Mouse (Mus musculus): ENCODE data around the gene Kif26a. TPM values are rescaled to one million over a fixed set of nuclear protein-coding genes. Genes with fewer than 3 reads are reported as not detected.
A peak's percentile ranks its signal among the peaks of the same experiment; 100 is the strongest.

Gene Kif26a
- polyA plus RNA-seq, 1 experiment, result not detected

DNA sequence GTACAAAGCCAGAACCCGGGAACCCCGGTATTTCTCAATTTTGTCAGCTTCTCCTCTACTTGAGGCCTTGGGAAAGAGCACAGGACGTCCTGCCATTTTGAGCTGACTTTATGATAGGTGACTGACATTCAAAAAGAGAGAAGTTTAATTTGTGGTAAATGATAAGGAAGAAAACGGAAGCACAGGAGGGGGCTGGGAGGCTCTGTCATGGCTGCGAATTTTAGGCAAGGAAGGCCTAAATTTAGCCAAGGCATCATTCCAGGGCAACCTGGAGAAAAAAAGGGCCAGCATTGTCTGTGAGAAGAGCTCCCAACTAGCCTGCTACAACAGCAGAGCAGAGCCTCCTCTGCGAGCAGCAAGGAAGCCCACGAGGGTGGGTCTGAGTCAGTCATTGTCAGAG, 5.3 kb upstream of the Kif26a start:
- TF ChIP-seq CTCF (IDR thresholded peaks at IDR 0.05; ENCODE audit: control insufficient read depth, insufficient read depth, low read length) (no peak), POLR2A (IDR thresholded peaks at IDR 0.05; ENCODE audit: borderline replicate concordance, control insufficient read depth, low read depth, low read length) (no peak)
- no peaks in the 10 kb centered on the region for H3K4me1 ChIP-seq (ENCODE audit: control insufficient read depth, insufficient read depth, low read length)
- WGBS, result 14% methylated on average over 7 of the region's 7 CpGs

DNA sequence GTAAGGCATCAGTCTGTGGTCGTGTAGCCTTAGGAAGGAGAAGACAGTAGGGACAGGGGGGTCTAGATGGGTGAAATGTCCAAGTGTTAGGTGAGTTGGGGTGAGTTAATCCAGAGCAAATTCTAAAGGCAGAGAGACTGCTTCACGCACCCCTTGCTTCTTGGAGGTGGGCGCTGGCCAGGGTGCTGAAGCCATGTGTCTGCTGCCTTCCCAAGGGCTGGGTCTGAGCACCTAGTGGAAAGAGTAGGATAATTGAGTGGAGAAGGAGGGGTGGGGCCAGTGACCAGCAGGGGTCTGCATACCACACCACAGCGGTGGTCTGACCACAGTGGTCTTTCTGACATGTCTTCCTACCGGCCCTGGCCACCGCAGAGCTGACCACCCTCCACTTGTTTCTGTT, 4.7 kb upstream of the Kif26a start:
- no peak overlapping the region for H3K27ac ChIP-seq (ENCODE audit: control insufficient read depth, insufficient read depth, low read depth, low read length, poor library complexity)
- H3K4me1 ChIP-seq (ENCODE audit: control insufficient read depth, insufficient read depth, low read length), result no peaks in the 10 kb centered on the region
- 6% methylated on average over 6 of the region's 6 CpGs for WGBS

More for the DNA sequence above, 5.3 kb upstream of the Kif26a start:
- Histone ChIP-seq H3K4me3 (replicated peaks; ENCODE audit: control insufficient read depth, low read depth, low read length) (no peak overlapping the region), H3K27ac (ENCODE audit: control insufficient read depth, insufficient read depth, low read depth, low read length, poor library complexity) (no peak overlapping the region)

DNA sequence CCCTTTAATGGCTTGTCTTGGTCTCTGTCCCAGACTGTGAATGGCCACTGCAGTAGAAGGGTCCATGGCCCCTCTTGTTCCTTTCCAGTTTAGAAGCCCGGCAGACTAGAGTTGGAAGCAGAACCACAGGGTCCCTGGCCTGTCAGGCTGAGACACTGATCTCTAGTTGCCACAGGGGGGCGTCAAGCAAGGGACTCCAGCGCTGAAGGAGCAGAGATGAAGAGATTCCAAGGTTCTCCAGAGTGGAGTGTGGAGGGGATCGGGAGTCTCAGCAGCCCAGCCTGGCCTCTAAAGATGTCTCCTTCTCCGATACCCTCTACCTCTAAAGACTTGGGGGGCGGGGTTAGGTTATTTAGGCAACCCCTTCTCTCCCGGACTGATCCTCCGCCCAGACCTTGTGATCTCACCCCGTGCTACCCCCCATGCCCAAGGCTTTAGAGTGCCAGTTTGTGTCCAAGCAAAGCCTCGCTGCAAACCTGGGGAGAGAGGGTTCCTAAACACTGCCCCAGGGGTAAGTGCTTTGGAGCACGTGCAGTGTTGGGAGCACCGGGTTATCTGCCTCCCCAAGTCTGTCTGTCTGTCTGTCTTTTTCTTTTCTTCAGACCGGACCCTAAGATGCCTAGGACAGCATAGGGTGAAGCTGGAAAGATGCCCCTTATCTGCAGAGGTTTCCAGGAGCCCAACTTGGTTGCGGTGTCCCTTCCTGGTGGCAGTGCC, 2.7 kb upstream of the Kif26a start:
- TF ChIP-seq CTCF (IDR thresholded peaks at IDR 0.05; ENCODE audit: control insufficient read depth, insufficient read depth, low read length), result no peak
- Histone ChIP-seq H3K4me1 (ENCODE audit: control insufficient read depth, insufficient read depth, low read length) (no peaks in the 10 kb centered on the region), H3K27ac (ENCODE audit: control insufficient read depth, insufficient read depth, low read depth, low read length, poor library complexity) (no peak overlapping the region), H3K4me3 (replicated peaks; ENCODE audit: control insufficient read depth, low read depth, low read length) (no peak overlapping the region)
- 11% methylated on average over 14 of the region's 14 CpGs for WGBS

More for the DNA sequence above, 4.7 kb upstream of the Kif26a start:
- H3K4me3 ChIP-seq (replicated peaks; ENCODE audit: control insufficient read depth, low read depth, low read length), result no peak overlapping the region
- TF ChIP-seq CTCF (IDR thresholded peaks at IDR 0.05; ENCODE audit: control insufficient read depth, insufficient read depth, low read length) (no peak), POLR2A (IDR thresholded peaks at IDR 0.05; ENCODE audit: borderline replicate concordance, control insufficient read depth, low read depth, low read length) (no peak)

DNA sequence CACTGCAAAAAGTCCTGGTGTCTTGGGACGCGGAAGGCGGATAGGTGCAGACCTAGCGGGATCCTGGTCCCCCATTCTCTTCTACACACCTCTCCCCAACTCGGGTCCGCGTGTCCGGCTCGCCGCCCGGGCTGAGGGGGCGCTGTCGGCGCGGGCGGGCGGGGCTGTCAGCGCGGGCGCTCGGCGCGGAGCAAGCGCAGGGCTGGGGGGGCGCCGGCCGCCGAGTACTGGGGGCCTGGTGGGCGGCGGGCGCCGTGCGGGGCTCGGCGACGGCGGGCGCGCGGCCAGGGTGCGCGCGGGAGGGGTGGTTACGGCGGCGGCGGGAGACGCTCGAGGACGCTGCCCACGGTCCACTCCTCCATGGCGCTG, 2.2 kb upstream of the Kif26a start:
- H3K4me3 ChIP-seq (replicated peaks; ENCODE audit: control insufficient read depth, low read depth, low read length), result no peak overlapping the region
- under 1% methylated on average over 33 of the region's 52 CpGs for WGBS
- no peak overlapping the region for H3K27ac ChIP-seq (ENCODE audit: control insufficient read depth, insufficient read depth, low read depth, low read length, poor library complexity)
- no peaks in the 10 kb centered on the region for H3K4me1 ChIP-seq (ENCODE audit: control insufficient read depth, insufficient read depth, low read length)
- TF ChIP-seq POLR2A (IDR thresholded peaks at IDR 0.05; ENCODE audit: borderline replicate concordance, control insufficient read depth, low read depth, low read length) (no peak), CTCF (IDR thresholded peaks at IDR 0.05; ENCODE audit: control insufficient read depth, insufficient read depth, low read length) (no peak)

DNA sequence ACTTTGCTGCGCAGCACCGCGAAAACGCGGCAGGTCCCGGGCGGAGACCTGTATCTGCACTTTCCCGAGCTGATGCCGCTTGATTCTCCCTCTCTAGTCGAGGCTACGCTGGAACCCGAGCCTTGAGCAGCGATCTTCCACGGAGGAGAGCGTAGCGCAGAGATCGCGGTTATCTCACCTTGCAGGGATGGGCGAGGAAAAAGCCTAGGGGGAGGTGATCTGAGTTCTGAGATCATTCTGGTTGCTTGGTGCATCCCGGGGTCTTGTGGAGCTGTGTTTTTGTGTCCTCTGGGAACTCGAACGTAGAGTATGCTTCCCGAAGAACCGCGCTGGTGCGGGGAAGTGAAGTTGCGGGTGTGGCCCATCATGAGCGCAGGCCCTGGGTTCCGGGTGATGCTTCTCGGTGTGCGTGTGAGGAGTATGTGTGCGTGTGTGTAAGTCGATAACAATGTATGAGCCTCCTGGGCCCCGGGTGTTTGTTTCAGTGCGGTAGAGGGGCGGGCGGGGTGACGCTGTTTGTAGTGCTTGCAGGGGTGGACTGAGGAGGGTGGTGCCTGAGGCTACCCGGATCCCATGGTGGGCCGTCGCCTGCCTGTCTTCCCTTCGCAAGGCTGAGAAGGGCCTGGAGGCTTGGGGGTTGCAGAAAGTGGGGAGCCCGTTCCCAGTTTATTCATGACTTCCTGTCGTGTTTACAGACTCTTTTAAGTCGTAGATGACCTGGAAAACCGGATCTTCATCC, 1.5 kb upstream of the Kif26a start:
- no peak for TF ChIP-seq POLR2A (IDR thresholded peaks at IDR 0.05; ENCODE audit: borderline replicate concordance, control insufficient read depth, low read depth, low read length)
- no peak for TF ChIP-seq CTCF (IDR thresholded peaks at IDR 0.05; ENCODE audit: control insufficient read depth, insufficient read depth, low read length)
- Histone ChIP-seq H3K27ac (ENCODE audit: control insufficient read depth, insufficient read depth, low read depth, low read length, poor library complexity) (no peak overlapping the region), H3K4me1 (ENCODE audit: control insufficient read depth, insufficient read depth, low read length) (no peaks in the 10 kb centered on the region), H3K4me3 (replicated peaks; ENCODE audit: control insufficient read depth, low read depth, low read length) (no peak overlapping the region)
- 5% methylated on average over 46 of the region's 46 CpGs for WGBS

DNA sequence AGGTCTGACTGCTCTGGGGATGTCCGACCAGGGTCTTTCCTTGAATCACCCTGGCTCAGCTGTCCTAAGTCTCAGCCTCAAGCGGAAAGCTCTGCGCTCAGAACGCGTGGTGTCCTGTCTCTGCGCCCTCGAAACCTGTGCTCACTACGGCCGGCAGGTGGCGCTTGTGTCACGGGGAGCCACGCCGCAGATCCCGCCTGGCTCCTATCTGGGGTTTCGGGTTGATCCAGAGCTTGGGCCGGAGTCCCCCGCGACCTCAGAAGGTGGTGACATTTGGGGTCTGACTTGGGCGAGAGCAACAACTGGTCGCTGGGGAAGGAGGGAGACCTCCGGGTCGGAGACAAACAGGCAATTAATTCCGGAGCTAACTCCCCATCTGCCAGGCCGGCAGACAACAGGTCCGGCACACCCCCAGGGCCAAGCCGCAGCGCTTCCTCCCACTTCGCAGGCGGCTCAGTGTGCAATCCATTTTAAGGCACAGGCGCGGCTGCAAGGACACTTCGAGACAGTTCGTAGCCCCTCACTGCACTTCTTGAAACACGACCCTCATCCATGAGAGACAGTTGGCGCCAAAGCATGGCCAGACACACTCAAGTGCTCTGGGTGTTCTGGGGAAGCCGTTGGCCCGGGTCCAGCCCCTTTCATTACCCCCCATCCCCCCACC, 665 bp upstream of the Kif26a start:
- Histone ChIP-seq H3K4me3 (replicated peaks; ENCODE audit: control insufficient read depth, low read depth, low read length) (no peak overlapping the region), H3K27ac (ENCODE audit: control insufficient read depth, insufficient read depth, low read depth, low read length, poor library complexity) (no peak overlapping the region), H3K4me1 (ENCODE audit: control insufficient read depth, insufficient read depth, low read length) (no peaks in the 10 kb centered on the region)
- peak; percentile 83 for TF ChIP-seq CTCF (IDR thresholded peaks at IDR 0.05; ENCODE audit: control insufficient read depth, insufficient read depth, low read length)
- TF ChIP-seq POLR2A (IDR thresholded peaks at IDR 0.05; ENCODE audit: borderline replicate concordance, control insufficient read depth, low read depth, low read length), result no peak
- under 1% methylated on average over 37 of the region's 37 CpGs for WGBS

DNA sequence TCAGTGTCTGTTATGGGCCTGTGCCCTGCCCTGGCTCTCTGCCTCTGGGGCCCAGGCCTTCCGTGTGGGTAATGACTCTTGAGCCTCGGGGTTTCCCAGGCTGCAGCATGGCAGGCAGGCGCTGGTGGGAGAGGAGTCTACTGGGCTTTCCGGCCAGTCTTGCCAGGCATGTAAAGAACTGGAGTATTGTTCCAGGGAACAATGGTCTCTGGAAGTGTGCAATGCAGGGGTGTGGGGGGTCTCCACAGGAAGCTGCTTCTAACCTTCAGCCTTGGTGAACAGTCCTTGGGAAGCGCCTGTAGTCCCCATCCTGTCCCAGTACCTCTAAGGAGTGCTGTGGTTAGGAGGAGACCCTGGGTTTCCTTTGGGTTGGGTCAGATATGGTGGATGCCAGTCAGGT, 1.4 kb downstream of the Kif26a start:
- no peak for TF ChIP-seq CTCF (IDR thresholded peaks at IDR 0.05; ENCODE audit: control insufficient read depth, insufficient read depth, low read length)
- no peak for TF ChIP-seq POLR2A (IDR thresholded peaks at IDR 0.05; ENCODE audit: borderline replicate concordance, control insufficient read depth, low read depth, low read length)
- 53% methylated on average over 5 of the region's 5 CpGs for WGBS
- Histone ChIP-seq H3K27ac (ENCODE audit: control insufficient read depth, insufficient read depth, low read depth, low read length, poor library complexity) (no peak overlapping the region), H3K4me1 (ENCODE audit: control insufficient read depth, insufficient read depth, low read length) (no peaks in the 10 kb centered on the region), H3K4me3 (replicated peaks; ENCODE audit: control insufficient read depth, low read depth, low read length) (no peak overlapping the region)

DNA sequence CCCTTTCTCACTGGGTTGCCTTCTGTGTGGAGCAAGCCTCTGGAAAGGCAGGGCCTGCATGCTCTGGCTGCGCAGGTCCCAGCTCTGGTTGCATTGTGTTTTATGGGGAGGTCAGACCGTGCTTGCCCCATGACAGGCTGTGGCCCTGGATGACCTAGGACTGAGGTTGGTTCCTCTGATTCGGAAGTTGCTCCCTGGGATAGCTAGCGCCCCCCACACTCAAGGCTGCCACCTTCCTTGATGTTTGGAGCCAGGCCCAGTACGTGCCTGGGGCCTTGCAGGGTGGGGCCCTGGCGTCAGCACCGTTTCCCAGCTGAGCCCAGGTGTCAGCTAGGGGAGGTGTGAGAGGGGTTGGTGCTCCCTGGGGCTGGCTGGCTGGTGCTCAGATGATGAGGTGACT, 4.0 kb downstream of the Kif26a start:
- TF ChIP-seq CTCF (IDR thresholded peaks at IDR 0.05; ENCODE audit: control insufficient read depth, insufficient read depth, low read length), result no peak
- TF ChIP-seq POLR2A (IDR thresholded peaks at IDR 0.05; ENCODE audit: borderline replicate concordance, control insufficient read depth, low read depth, low read length), result no peak

More for the DNA sequence above, 4.0 kb downstream of the Kif26a start:
- no peak overlapping the region for H3K27ac ChIP-seq (ENCODE audit: control insufficient read depth, insufficient read depth, low read depth, low read length, poor library complexity)
- 60% methylated on average over 7 of the region's 7 CpGs for WGBS
- H3K4me1 ChIP-seq (ENCODE audit: control insufficient read depth, insufficient read depth, low read length), result no peaks in the 10 kb centered on the region
- H3K4me3 ChIP-seq (replicated peaks; ENCODE audit: control insufficient read depth, low read depth, low read length), result no peak overlapping the region

Data from bone marrow, adult 2 months (tissue).